Mouse (Mus musculus): ENCODE measurements around the gene Eps8. TPM values are rescaled to one million over a fixed set of nuclear protein-coding genes. Genes with fewer than 3 reads are reported as not detected.

Eps8 gene
- 1.4 and 1.5 TPM in 2 replicates for polyA plus RNA-seq (2012; rRNA removed)

DNA sequence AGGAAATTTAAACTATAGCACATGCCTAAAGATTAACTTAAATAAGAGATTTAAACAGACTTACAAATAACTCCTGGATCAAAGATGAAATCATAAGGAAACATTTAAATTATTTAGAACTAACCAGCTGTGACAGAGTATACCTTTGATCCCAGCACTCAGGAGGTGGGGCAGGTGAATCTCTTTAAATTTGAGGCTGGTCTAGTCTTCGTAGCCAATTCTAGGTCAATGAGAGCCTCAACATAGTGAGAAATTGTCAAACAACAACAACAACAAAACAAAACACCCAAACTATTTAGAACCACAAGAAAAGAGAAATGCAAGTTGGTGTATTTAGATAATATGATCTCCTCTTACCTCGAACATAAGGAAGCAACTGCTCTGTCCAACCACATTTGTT lies at the start of gene Eps8:
TSS of gene Eps8 (minus strand) at position 101 of the 400 bp plus-strand sequence.

Other genes starting within 250 kb of the Eps8 start
- gene Strap, start 80.2 kb upstream of the Eps8 start, polyA plus RNA-seq (2012; rRNA removed) = 21.3 and 21.8 TPM in 2 replicates
- gene Dera, start 99.7 kb upstream of the Eps8 start, polyA plus RNA-seq (2012; rRNA removed) = 17.7 and 18.4 TPM in 2 replicates

Measured in liver, embryonic 18 days (tissue).